Mouse (Mus musculus): ENCODE results near the gene Kcnk13. TPM values are rescaled to one million over a fixed set of nuclear protein-coding genes. Genes with fewer than 3 reads are reported as not detected.
"Not testable (repeated sequence)": the region's sequence is repeated elsewhere in the genome, so short reads cannot be mapped to it uniquely, and the experiment has no call there.

The Kcnk13 gene
- total and polyA plus RNA-seq, 2 experiments from 2014 or later = 0.34 to 2.6 TPM

DNA sequence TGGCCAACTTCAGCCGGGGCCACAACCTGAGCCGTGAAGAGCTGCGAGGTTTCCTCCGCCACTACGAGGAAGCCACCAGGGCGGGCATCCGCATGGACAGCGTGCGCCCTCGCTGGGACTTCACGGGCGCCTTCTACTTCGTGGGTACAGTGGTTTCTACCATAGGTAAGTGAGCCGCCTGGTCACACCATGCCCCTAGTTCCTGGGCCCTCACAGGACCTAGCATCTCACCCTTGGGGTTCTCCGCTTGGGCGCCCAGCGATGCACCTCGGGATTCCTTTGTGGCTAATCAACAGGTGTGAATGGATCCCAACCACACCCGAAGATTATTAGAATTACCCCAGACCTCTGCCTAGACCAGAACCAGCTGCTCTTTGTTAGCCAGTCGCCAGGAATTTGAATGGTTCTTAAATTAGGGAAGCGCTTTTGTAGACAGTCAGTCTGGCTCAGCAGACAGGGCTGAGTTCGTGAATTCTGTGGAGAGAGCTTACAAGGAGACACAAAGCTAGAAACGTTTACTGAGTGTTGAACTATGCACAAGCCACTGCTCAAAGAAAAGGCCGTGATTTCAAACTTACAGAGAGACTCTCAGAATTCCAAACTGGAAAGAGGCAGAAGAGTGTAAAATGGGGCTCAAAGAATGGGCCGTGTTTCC lies 1.9 kb downstream of the Kcnk13 start:
- peak overlapping the region; percentile 83 for H3K4me2 ChIP-seq (ENCODE audit: low read depth, low read length)
- H3K9me3 ChIP-seq (replicated peaks; ENCODE audit: control insufficient read depth, low read length) = no peaks in the 10 kb centered on the region
- no peak for DNase-seq (ENCODE audit: low spot score)
- no peak overlapping the region for H3K27ac ChIP-seq (ENCODE audit: low read depth)
- ATAC-seq (ENCODE audit: insufficient read depth, low read depth) = no peak
- H3K36me3 ChIP-seq (replicated peaks; ENCODE audit: control insufficient read depth, insufficient read depth, low read length) = no peaks in the 10 kb centered on the region
- H3K27me3 ChIP-seq (ENCODE audit: control insufficient read depth, insufficient read depth, low read length) = peaks cover 73% of the 10 kb centered on the region
- 0 out of 2 replicates have a peak overlapping the region, but pooled peaks have one; percentile 14 for H3K9ac ChIP-seq (replicated peaks; ENCODE audit: low read depth, low read length)
- peaks cover 16% of the 10 kb centered on the region; the same call in 1 of the 2 replicates for H3K4me1 ChIP-seq (ENCODE audit: control insufficient read depth, insufficient read depth)
- WGBS = 8% methylated on average over 25 of the region's 25 CpGs
- peak overlapping the region; percentile 51 for H3K4me3 ChIP-seq (ENCODE audit: low read depth, low read length)
- TF ChIP-seq EP300 (IDR thresholded peaks at IDR 0.05; ENCODE audit: low read depth) (no peak), CTCF (IDR thresholded peaks at IDR 0.05; ENCODE audit: low read depth) (no peak)

- TF ChIP-seq CTCF (IDR thresholded peaks at IDR 0.05; ENCODE audit: low read depth) = no peak
- no peak for TF ChIP-seq EP300 (IDR thresholded peaks at IDR 0.05; ENCODE audit: low read depth)
- Histone ChIP-seq H3K4me1 (ENCODE audit: control insufficient read depth, insufficient read depth) (peaks cover 16% of the 10 kb centered on the region; the same call in 1 of the 2 replicates), H3K36me3 (replicated peaks; ENCODE audit: control insufficient read depth, insufficient read depth, low read length) (no peaks in the 10 kb centered on the region), H3K27ac (ENCODE audit: low read depth) (no peak overlapping the region), H3K4me2 (ENCODE audit: low read depth, low read length) (no peak overlapping the region), H3K4me3 (ENCODE audit: low read depth, low read length) (0 out of 2 replicates have a peak overlapping the region, but pooled peaks have one; percentile 4), H3K27me3 (ENCODE audit: control insufficient read depth, insufficient read depth, low read length) (peaks cover 73% of the 10 kb centered on the region), H3K9me3 (replicated peaks; ENCODE audit: control insufficient read depth, low read length) (no peaks in the 10 kb centered on the region), H3K9ac (replicated peaks; ENCODE audit: low read depth, low read length) (no peak overlapping the region)
- ATAC-seq (ENCODE audit: insufficient read depth, low read depth) = no peak
- no peak for DNase-seq (ENCODE audit: low spot score)
- WGBS = 12% methylated on average over 12 of the region's 12 CpGs
These were observed 2.6 kb downstream of the Kcnk13 start for GRCm38 (mm10) chr12:99966881-99967363.

- H3K36me3 ChIP-seq (replicated peaks; ENCODE audit: control insufficient read depth, insufficient read depth, low read length) = no peaks in the 10 kb centered on the region
- TF ChIP-seq EP300 (IDR thresholded peaks at IDR 0.05; ENCODE audit: low read depth) = no peak
- H3K4me2 ChIP-seq (ENCODE audit: low read depth, low read length) = no peak overlapping the region
- peaks cover 54% of the 10 kb centered on the region for H3K27me3 ChIP-seq (ENCODE audit: control insufficient read depth, insufficient read depth, low read length)
- 55% methylated on average over 4 of the region's 4 CpGs for WGBS
- ATAC-seq (ENCODE audit: insufficient read depth, low read depth) = no peak
- H3K9ac ChIP-seq (replicated peaks; ENCODE audit: low read depth, low read length) = no peak overlapping the region
- H3K9me3 ChIP-seq (replicated peaks; ENCODE audit: control insufficient read depth, low read length) = no peaks in the 10 kb centered on the region
- no peak for DNase-seq (ENCODE audit: low spot score)
- H3K4me1 ChIP-seq (ENCODE audit: control insufficient read depth, insufficient read depth) = peaks cover 9% of the 10 kb centered on the region; the same call in 1 of the 2 replicates
- no peak overlapping the region for H3K27ac ChIP-seq (ENCODE audit: low read depth)
- H3K4me3 ChIP-seq (ENCODE audit: low read depth, low read length) = no peak overlapping the region
These were observed 5.6 kb downstream of the Kcnk13 start for GRCm38 (mm10) chr12:99969906-99970305.

DNA sequence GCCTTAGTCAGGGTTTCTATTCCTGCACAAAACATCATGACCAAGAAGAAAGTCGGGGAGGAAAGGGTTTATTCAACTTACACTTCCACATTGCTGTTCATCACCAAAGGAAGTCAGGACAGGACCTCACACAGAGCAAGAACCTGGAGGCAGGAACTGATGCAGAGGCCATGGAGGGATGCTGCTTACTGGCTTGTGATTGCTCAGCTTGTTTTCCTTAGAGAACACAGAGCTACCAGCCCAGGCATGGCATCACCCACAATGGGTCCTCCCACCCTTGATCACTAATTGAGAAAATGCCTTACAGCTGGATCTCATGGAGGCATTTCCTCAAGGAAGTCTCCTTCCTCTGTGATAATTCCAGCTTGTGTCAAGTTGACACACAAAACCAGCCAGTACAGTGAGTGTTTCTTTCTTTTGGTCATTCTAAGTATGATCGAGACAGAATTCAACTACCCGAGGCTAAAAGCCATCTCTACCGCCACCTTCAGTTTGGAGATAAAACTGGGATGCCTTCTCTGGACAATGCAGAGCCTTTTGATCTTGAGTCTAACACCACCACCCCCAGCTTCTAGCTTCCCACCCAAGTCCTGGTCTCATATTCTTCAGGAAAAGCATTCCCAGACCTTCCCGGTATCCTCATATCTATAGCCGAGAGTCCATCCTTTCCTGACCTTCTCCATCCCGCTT lies 7.1 kb downstream of the Kcnk13 start:
- H3K4me2 ChIP-seq (ENCODE audit: low read depth, low read length); H3K36me3 ChIP-seq (replicated peaks; ENCODE audit: control insufficient read depth, insufficient read depth, low read length); H3K4me1 ChIP-seq (ENCODE audit: control insufficient read depth, insufficient read depth); ATAC-seq (ENCODE audit: insufficient read depth, low read depth); H3K4me3 ChIP-seq (ENCODE audit: low read depth, low read length); H3K9ac ChIP-seq (replicated peaks; ENCODE audit: low read depth, low read length); H3K9me3 ChIP-seq (replicated peaks; ENCODE audit: control insufficient read depth, low read length); DNase-seq (ENCODE audit: low spot score); H3K27ac ChIP-seq (ENCODE audit: low read depth): not testable (repeated sequence)
- WGBS = 64% methylated on average over 7 of the region's 7 CpGs
- peaks cover 40% of the 10 kb centered on the region for H3K27me3 ChIP-seq (ENCODE audit: control insufficient read depth, insufficient read depth, low read length)

- Histone ChIP-seq H3K27ac (ENCODE audit: low read depth) (no peak overlapping the region), H3K4me1 (ENCODE audit: control insufficient read depth, insufficient read depth) (no peaks in the 10 kb centered on the region), H3K36me3 (replicated peaks; ENCODE audit: control insufficient read depth, insufficient read depth, low read length) (no peaks in the 10 kb centered on the region), H3K9ac (replicated peaks; ENCODE audit: low read depth, low read length) (no peak overlapping the region), H3K9me3 (replicated peaks; ENCODE audit: control insufficient read depth, low read length) (no peaks in the 10 kb centered on the region), H3K27me3 (ENCODE audit: control insufficient read depth, insufficient read depth, low read length) (peaks cover 25% of the 10 kb centered on the region), H3K4me2 (ENCODE audit: low read depth, low read length) (no peak overlapping the region), H3K4me3 (ENCODE audit: low read depth, low read length) (no peak overlapping the region)
- ATAC-seq (ENCODE audit: insufficient read depth, low read depth) = no peak
- no peak for DNase-seq (ENCODE audit: low spot score)
- no peak for TF ChIP-seq EP300 (IDR thresholded peaks at IDR 0.05; ENCODE audit: low read depth)
- no peak for TF ChIP-seq CTCF (IDR thresholded peaks at IDR 0.05; ENCODE audit: low read depth)
- 53% methylated on average over 7 of the region's 7 CpGs for WGBS
These were observed 8.5 kb downstream of the Kcnk13 start for GRCm38 (mm10) chr12:99972825-99973224.
